Mouse (Mus musculus): Measurements from ENCODE around the gene Gm13698. TPM values are rescaled to one million over a fixed set of nuclear protein-coding genes. Genes with fewer than 3 reads are reported as not detected.
"Not testable (repeated sequence)": the region's sequence is repeated elsewhere in the genome, so short reads cannot be mapped to it uniquely, and the experiment has no call there.

Gene Gm13698
- not detected in 2 replicates for polyA plus RNA-seq (2014; fragmentation: Nextera tagmentation; extraction: Ambion mirVana)

GRCm38 (mm10) chr2:83955393-83955792 is at the start of gene Gm13698:
TSS of gene Gm13698 (plus strand) at chr2:83955693.
- not testable (repeated sequence) for H3K27me3 ChIP-seq (replicated peaks; ENCODE audit: control insufficient read depth, insufficient read depth, low read length)
- WGBS: no CpG with 5 or more reads among the region's 6 CpGs

DNA sequence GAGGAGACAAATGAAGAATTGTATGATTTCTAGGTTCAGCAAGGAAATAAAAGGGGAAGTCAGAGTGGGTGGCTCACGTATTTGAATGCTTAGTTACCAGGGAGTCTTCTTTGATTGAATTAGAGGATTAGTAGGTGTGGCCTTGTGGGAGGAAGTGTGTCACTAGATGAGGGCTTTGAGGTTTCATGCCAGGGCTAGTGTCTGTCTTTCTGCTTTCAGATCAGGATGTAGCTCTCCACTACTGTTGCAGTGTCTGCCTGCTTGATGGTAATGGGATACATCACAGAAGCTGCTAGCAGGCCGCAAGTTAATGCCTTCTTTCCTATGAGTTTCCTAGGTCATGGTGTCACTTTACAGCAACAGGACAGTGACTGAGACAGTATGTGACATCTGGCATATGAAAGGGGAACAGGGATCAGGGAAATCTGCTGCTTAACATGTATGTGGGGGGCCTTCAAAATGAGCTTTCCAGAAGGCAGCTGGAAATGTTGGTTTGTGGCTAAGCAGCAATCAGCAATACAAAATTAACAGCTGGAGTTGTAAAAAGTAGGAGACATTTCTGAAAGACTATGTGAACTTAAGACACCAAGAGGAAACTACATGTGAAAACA is 25.9 kb upstream of the Gm13698 start:
- Histone ChIP-seq H3K36me3 (ENCODE audit: control insufficient read depth, insufficient read depth, low read length) (no peaks in the 10 kb centered on the region), H3K4me3 (ENCODE audit: low read depth, low read length) (no peak overlapping the region), H3K4me1 (ENCODE audit: control insufficient read depth, insufficient read depth, low read length) (no peaks in the 10 kb centered on the region), H3K27me3 (replicated peaks; ENCODE audit: control insufficient read depth, insufficient read depth, low read length) (no peaks in the 10 kb centered on the region), H3K4me2 (ENCODE audit: low read depth, low read length) (no peak overlapping the region), H3K9ac (ENCODE audit: low read depth, low read length) (no peak overlapping the region), H3K27ac (replicated peaks; ENCODE audit: low read depth, low read length) (no peak overlapping the region), H3K9me3 (ENCODE audit: control insufficient read depth, low read length) (no peaks in the 10 kb centered on the region)
- WGBS: 29% methylated on average over 2 of the region's 2 CpGs
- peak; percentile 6 for DNase-seq (ENCODE audit: low spot score)
- no peak for ATAC-seq (ENCODE audit: low read depth)

More at GRCm38 (mm10) chr2:83955393-83955792, at the start of gene Gm13698:
- DNase-seq (ENCODE audit: low spot score); H3K4me3 ChIP-seq (ENCODE audit: low read depth, low read length); H3K4me1 ChIP-seq (ENCODE audit: control insufficient read depth, insufficient read depth, low read length); H3K9me3 ChIP-seq (ENCODE audit: control insufficient read depth, low read length); H3K27ac ChIP-seq (replicated peaks; ENCODE audit: low read depth, low read length); H3K9ac ChIP-seq (ENCODE audit: low read depth, low read length); ATAC-seq (ENCODE audit: low read depth); H3K36me3 ChIP-seq (ENCODE audit: control insufficient read depth, insufficient read depth, low read length); H3K4me2 ChIP-seq (ENCODE audit: low read depth, low read length): not testable (repeated sequence)

DNA sequence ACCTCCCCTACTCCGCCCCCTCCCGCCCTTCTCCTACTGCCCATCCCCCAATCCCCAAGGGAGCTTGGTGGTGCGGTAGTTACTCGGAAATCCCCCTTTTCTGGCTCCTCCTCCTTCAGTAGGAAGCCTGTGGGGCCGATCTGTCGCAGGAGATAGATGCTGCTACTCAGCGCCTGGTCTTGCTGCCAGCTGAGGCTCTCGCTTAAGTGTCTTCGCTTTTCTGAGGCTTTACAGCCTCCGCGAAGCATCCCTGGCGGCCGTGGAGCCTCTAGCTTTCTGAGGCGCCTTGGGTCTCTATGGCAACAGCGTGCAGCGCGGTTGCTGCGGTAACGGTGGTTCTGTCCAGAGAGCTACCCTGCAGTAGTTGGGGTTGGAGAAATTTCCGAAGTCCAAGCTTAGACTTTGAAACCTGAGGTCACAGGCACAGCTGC is 14.5 kb upstream of the Gm13698 start, which contains the start of gene Zswim2:
Gene Zswim2, minus strand, starts transcription at position 298 of the 431 bp plus-strand sequence.
- no peak within 1 kb of the TSS for H3K27ac ChIP-seq (replicated peaks; ENCODE audit: low read depth, low read length)
- DNase-seq (ENCODE audit: low spot score): peak; percentile 88
- H3K4me3 ChIP-seq (ENCODE audit: low read depth, low read length): peak within 1 kb of the TSS; percentile 29
- under 1% methylated on average over 20 of the region's 20 CpGs for WGBS
- H3K4me1 ChIP-seq (ENCODE audit: control insufficient read depth, insufficient read depth, low read length): no peaks in the 10 kb centered on the region
- ATAC-seq (ENCODE audit: low read depth): peak; percentile 95
- no peaks in the 10 kb centered on the region; the same call in 1 of the 2 replicates for H3K27me3 ChIP-seq (replicated peaks; ENCODE audit: control insufficient read depth, insufficient read depth, low read length)
- H3K9me3 ChIP-seq (ENCODE audit: control insufficient read depth, low read length): no peaks in the 10 kb centered on the region
- no peaks in the 10 kb centered on the region for H3K36me3 ChIP-seq (ENCODE audit: control insufficient read depth, insufficient read depth, low read length)
- H3K9ac ChIP-seq (ENCODE audit: low read depth, low read length): peak within 1 kb of the TSS; percentile 49; the same call in 1 of the 2 replicates
- H3K4me2 ChIP-seq (ENCODE audit: low read depth, low read length): peak within 1 kb of the TSS; percentile 58

GRCm38 (mm10) chr2:83941378-83941777 is 14.1 kb upstream of the Gm13698 start:
- WGBS: 22% methylated on average over 3 of the region's 3 CpGs
- no peaks in the 10 kb centered on the region for H3K36me3 ChIP-seq (ENCODE audit: control insufficient read depth, insufficient read depth, low read length)
- ATAC-seq (ENCODE audit: low read depth) (peak; percentile 53), DNase-seq (ENCODE audit: low spot score) (peak; percentile 23)
- no peaks in the 10 kb centered on the region; the same call in 1 of the 2 replicates for H3K27me3 ChIP-seq (replicated peaks; ENCODE audit: control insufficient read depth, insufficient read depth, low read length)
- H3K9ac ChIP-seq (ENCODE audit: low read depth, low read length): no peak overlapping the region
- no peaks in the 10 kb centered on the region for H3K4me1 ChIP-seq (ENCODE audit: control insufficient read depth, insufficient read depth, low read length)
- no peaks in the 10 kb centered on the region for H3K9me3 ChIP-seq (ENCODE audit: control insufficient read depth, low read length)
- peak overlapping the region; percentile 58 for H3K4me2 ChIP-seq (ENCODE audit: low read depth, low read length)
- H3K4me3 ChIP-seq (ENCODE audit: low read depth, low read length): peak overlapping the region; percentile 29
- H3K27ac ChIP-seq (replicated peaks; ENCODE audit: low read depth, low read length): no peak overlapping the region

GRCm38 (mm10) chr2:83941792-83942191 is 13.7 kb upstream of the Gm13698 start:
- H3K4me1 ChIP-seq (ENCODE audit: control insufficient read depth, insufficient read depth, low read length): no peaks in the 10 kb centered on the region
- no peak overlapping the region for H3K4me3 ChIP-seq (ENCODE audit: low read depth, low read length)
- H3K27ac ChIP-seq (replicated peaks; ENCODE audit: low read depth, low read length): no peak overlapping the region
- WGBS: 61% methylated on average over 4 of the region's 4 CpGs
- no peaks in the 10 kb centered on the region for H3K36me3 ChIP-seq (ENCODE audit: control insufficient read depth, insufficient read depth, low read length)
- H3K9ac ChIP-seq (ENCODE audit: low read depth, low read length): no peak overlapping the region
- H3K27me3 ChIP-seq (replicated peaks; ENCODE audit: control insufficient read depth, insufficient read depth, low read length): no peaks in the 10 kb centered on the region; the same call in 1 of the 2 replicates
- DNase-seq (ENCODE audit: low spot score): no peak
- H3K9me3 ChIP-seq (ENCODE audit: control insufficient read depth, low read length): no peaks in the 10 kb centered on the region
- no peak for ATAC-seq (ENCODE audit: low read depth)
- H3K4me2 ChIP-seq (ENCODE audit: low read depth, low read length): no peak overlapping the region

GRCm38 (mm10) chr2:83961203-83961602 is 5.7 kb downstream of the Gm13698 start, which contains the start of gene Gm13693:
TSS of gene Gm13693 (plus strand) at chr2:83961503.
- H3K27ac ChIP-seq (replicated peaks; ENCODE audit: low read depth, low read length); ATAC-seq (ENCODE audit: low read depth); H3K4me3 ChIP-seq (ENCODE audit: low read depth, low read length); H3K9ac ChIP-seq (ENCODE audit: low read depth, low read length); H3K4me1 ChIP-seq (ENCODE audit: control insufficient read depth, insufficient read depth, low read length); H3K9me3 ChIP-seq (ENCODE audit: control insufficient read depth, low read length); H3K27me3 ChIP-seq (replicated peaks; ENCODE audit: control insufficient read depth, insufficient read depth, low read length); DNase-seq (ENCODE audit: low spot score); H3K4me2 ChIP-seq (ENCODE audit: low read depth, low read length); H3K36me3 ChIP-seq (ENCODE audit: control insufficient read depth, insufficient read depth, low read length): not testable (repeated sequence)
- WGBS: no CpG with 5 or more reads among the region's 6 CpGs

- H3K4me1 ChIP-seq (ENCODE audit: control insufficient read depth, insufficient read depth, low read length); H3K9ac ChIP-seq (ENCODE audit: low read depth, low read length); H3K27ac ChIP-seq (replicated peaks; ENCODE audit: low read depth, low read length); ATAC-seq (ENCODE audit: low read depth); H3K4me2 ChIP-seq (ENCODE audit: low read depth, low read length); H3K27me3 ChIP-seq (replicated peaks; ENCODE audit: control insufficient read depth, insufficient read depth, low read length); H3K4me3 ChIP-seq (ENCODE audit: low read depth, low read length); H3K36me3 ChIP-seq (ENCODE audit: control insufficient read depth, insufficient read depth, low read length); H3K9me3 ChIP-seq (ENCODE audit: control insufficient read depth, low read length); DNase-seq (ENCODE audit: low spot score): not testable (repeated sequence)
- WGBS: no CpG with 5 or more reads among the region's 6 CpGs
Measured at GRCm38 (mm10) chr2:83967013-83967412, 11.5 kb downstream of the Gm13698 start, which contains the start of gene Gm13695. TSS of gene Gm13695 (plus strand) at chr2:83967313.

DNA sequence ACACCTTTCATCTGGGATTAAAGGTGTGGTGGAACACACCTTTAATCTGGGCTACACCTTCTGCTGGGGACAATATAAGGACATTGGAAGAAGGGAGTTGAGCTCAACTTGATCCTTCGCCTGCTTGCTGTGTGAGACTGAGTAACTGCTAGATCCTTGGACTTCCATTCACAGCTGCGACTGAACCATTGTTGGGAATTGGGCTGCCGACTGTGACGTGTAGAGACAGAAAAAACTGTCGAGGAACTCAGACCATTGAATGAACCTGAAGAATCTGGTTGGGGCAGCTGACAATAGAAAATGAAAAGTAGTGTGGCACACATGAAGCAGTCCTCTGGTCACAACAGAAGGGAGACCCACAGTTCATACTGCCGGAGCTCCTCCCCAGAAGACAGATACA is 17.3 kb downstream of the Gm13698 start, which contains the start of gene Gm13696:
Gene Gm13696, plus strand, starts transcription at position 301 of the 400 bp plus-strand sequence.
- not testable (repeated sequence) for H3K27me3 ChIP-seq (replicated peaks; ENCODE audit: control insufficient read depth, insufficient read depth, low read length); H3K9ac ChIP-seq (ENCODE audit: low read depth, low read length); DNase-seq (ENCODE audit: low spot score); H3K36me3 ChIP-seq (ENCODE audit: control insufficient read depth, insufficient read depth, low read length); H3K4me1 ChIP-seq (ENCODE audit: control insufficient read depth, insufficient read depth, low read length); H3K9me3 ChIP-seq (ENCODE audit: control insufficient read depth, low read length); H3K4me2 ChIP-seq (ENCODE audit: low read depth, low read length); H3K27ac ChIP-seq (replicated peaks; ENCODE audit: low read depth, low read length); ATAC-seq (ENCODE audit: low read depth); H3K4me3 ChIP-seq (ENCODE audit: low read depth, low read length)
- WGBS: no CpG with 5 or more reads among the region's 6 CpGs

DNA sequence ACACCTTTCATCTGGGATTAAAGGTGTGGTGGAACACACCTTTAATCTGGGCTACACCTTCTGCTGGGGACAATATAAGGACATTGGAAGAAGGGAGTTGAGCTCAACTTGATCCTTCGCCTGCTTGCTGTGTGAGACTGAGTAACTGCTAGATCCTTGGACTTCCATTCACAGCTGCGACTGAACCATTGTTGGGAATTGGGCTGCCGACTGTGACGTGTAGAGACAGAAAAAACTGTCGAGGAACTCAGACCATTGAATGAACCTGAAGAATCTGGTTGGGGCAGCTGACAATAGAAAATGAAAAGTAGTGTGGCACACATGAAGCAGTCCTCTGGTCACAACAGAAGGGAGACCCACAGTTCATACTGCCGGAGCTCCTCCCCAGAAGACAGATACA is 23.1 kb downstream of the Gm13698 start, which contains the start of gene Gm13694:
Gene Gm13694, plus strand, starts transcription at position 301 of the 400 bp plus-strand sequence.
- H3K9ac ChIP-seq (ENCODE audit: low read depth, low read length); H3K27ac ChIP-seq (replicated peaks; ENCODE audit: low read depth, low read length); H3K4me3 ChIP-seq (ENCODE audit: low read depth, low read length); H3K4me2 ChIP-seq (ENCODE audit: low read depth, low read length); DNase-seq (ENCODE audit: low spot score); H3K36me3 ChIP-seq (ENCODE audit: control insufficient read depth, insufficient read depth, low read length); H3K27me3 ChIP-seq (replicated peaks; ENCODE audit: control insufficient read depth, insufficient read depth, low read length); H3K4me1 ChIP-seq (ENCODE audit: control insufficient read depth, insufficient read depth, low read length); ATAC-seq (ENCODE audit: low read depth); H3K9me3 ChIP-seq (ENCODE audit: control insufficient read depth, low read length): not testable (repeated sequence)
- no CpG with 5 or more reads among the region's 6 CpGs for WGBS
